Mouse (Mus musculus): ENCODE measurements around the gene Dab2.

Dab2 gene

DNA sequence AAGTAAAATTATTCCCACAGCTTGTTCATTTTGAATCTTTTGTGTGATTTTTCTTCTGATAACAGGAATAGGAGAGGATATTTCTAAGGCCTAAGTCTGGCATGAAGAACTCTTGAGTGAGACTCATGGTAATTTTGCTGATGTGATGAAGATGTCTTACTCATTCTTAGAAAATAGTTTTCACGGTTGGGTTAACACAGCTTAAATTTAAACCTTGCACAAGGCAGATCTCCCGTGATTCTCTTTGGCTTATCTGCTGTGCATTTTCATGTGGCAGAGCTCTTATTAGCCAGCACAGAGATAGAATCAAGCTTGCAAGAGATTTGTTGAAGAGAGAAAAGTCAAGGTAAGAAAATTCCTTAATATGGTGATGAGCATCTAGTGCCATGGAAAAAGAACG is at the start of gene Dab2:
TSS of gene Dab2 (plus strand) at position 235 of the 400 bp plus-strand sequence.
- DNase-seq, result no peak

- no peak for DNase-seq
Observed at GRCm38 (mm10) chr15:6253471-6253870, 46.1 kb upstream of the Dab2 start.

DNA sequence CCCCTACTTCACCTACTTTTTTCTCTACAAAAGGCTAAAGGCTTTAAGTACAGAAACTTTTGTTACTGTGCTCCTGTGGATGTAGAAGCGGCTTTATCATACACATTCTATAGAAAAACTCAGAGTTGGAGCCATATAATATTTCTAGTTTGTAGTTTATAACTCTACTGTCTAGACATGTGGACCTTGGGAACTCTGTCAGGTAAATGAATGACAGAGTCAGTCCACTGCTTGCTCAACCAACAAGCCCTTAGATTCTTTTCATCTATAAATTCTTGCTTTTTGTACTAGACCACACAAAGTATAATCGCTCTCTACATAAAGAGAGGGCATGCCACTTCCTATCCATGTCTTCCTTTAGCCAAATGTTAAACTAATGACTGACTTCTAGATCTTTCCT is 45.2 kb upstream of the Dab2 start:
- no peak for DNase-seq

GRCm38 (mm10) chr15:6257049-6257448 is 42.5 kb upstream of the Dab2 start:
- no peak for DNase-seq

GRCm38 (mm10) chr15:6259957-6260740 is 39.4 kb upstream of the Dab2 start:
- no peak for DNase-seq

DNA sequence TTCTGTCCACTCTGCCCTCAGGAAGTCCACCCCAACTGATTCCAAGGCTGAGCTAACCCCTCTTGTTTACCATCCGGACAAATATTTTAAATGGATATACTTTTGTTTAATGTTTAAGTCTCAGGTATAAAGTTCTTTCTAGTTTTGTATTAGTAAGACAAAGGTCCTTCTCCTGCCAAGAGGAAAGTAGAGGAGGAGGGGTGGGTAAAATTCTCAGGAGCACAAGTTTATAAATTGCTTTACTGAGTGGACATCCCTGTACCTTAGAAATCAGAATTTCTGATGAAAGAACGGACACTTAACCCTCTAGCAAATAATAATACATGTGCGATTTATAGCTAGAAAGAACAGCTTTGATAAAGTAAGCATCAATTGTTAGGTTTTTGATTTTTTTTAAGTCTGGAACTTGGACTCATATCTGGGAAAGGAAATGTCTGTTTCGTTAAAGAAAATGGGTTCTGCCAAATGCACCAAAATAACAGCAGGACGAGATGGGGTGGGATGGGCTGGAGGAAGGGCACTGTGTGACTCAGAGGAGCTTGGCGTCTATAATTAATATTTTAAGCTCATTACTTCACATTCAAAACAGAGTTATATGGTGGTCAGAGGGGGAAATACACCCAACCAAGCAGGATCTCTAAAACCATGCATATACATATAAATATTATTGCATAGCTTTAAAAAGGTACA is 38.7 kb upstream of the Dab2 start:
- no peak for DNase-seq

DNA sequence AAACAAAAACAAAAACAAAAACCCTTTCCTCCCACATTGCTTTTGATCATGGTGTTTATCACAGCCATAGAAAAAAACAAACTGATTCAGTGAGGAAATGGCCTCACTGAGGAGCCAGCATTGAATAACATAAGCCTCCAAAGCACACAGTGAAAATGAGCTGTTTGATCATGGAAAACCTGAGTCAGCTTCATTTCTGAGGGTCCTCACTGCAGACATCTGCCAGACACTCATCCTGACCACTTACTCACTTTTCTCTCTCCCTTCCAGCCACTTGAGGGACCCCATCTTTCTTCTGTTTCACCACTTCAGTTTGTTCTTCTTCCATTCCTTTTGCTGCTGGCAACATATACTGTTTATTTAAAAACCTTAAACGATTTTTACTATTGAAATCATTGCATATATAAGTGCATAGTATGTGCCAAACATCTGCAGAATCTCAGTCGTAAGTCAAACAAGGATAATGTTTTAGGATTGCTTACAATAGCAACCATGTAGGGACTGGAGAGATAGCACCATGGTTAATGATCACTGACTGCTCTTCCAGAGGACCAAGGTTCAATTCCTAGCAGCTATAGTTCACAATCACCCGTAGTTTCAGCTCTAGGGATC is 32.3 kb upstream of the Dab2 start:
- DNase-seq, result no peak

DNA sequence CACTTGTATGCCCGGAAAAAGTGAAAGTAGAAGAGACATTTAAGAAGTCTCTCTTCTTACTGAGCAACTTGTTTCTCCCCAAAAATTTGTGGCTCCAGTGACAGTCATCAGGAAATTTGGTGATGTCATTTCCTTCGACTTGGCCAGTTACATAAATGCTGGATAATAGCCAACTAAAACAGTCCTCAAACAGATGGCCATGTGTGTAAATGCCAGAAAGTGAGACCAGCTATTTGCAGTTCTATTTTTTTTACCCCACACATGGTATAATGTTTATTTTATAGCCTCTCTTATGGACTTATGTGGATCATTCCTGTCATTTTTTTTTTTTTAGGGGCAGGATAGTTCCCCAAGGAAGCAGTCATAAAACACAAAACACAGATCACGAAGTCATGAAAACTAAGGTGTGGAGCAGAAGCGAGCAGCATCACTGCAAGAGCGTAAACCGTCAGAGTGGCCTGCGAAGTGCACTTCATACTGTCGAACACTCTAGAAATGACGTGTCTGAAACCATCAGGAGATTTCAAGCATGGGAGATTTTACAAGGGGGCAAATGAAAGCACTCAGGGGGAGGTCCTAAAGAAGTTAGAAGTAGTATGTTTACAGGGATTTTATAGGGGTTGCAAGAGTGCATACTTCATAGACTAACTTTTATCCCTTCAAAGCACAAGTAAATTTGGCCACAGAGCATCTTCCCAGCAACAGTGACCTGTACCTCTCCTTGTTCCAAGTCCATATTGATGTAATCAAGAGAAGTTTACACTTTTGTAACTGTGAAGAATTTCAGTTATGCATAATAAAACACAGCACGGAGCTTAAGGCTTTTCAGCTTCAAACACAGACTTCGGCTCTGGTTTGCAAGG is 20.8 kb upstream of the Dab2 start:
- DNase-seq, result no peak

- no peak for DNase-seq
Observed at GRCm38 (mm10) chr15:6280021-6280451, 19.6 kb upstream of the Dab2 start.

DNA sequence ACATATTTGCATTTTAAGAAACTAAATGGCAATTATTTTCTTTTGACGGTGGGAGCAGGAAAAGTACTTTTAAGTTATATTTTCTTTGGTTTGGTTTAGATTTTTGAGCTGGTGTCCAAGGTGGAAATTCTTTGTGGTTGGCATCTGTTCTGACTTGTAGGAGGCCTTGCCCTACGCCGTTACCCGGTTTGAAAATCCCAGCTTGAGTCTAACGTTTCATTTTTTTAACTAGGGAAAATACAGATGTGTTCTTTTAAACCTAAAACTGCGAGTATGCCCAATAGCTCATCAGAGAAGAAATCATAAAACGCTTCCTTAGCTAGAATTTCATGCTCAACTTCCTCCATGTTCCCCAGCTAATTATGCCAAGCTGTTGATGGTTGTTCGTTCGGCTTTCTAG is 16.3 kb upstream of the Dab2 start:
- DNase-seq, result no peak

DNA sequence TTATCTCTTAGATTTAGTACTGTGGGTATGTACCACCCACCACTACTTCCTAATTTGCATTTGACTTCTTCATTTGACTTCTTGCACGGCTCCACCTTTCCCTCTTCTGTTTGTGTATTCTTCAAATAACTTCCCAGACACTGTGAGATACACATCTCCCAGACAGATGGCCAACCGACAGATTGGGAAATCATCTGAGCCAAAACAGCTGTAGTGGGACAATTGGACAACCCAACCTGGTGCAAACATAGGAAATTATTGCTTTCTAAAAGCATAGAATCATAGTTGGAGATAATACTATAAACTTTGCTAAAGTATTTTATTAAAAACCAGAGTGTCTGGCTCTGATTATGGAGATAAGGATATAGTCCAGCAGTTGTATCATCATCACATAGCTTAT is 3.5 kb upstream of the Dab2 start:
- DNase-seq, result no peak

DNA sequence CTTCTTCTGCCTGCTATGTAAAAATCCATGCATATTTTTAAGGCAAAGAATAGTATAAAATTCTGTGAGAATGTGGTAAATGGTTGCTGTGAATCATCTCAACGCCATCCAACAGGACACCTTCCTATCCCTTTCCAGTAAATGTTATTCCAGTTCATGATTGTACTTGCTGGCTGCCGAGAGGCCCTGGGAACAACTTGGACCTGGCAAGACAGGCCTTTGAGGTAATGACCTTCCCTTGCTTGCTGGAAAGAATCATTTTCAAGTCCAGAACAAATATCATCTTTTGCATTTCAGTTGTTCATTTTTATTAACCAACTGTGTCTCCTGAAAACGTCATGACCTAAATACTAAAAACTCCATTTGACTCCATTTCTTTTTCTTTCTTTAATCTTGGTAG is 862 bp upstream of the Dab2 start:
- no peak for DNase-seq

GRCm38 (mm10) chr15:6302219-6302618 is 2.6 kb downstream of the Dab2 start:
- DNase-seq, result no peak

GRCm38 (mm10) chr15:6303822-6304221 is 4.2 kb downstream of the Dab2 start:
- no peak for DNase-seq

- no peak for DNase-seq
Observed at GRCm38 (mm10) chr15:6309633-6310032, 10.0 kb downstream of the Dab2 start.

DNA sequence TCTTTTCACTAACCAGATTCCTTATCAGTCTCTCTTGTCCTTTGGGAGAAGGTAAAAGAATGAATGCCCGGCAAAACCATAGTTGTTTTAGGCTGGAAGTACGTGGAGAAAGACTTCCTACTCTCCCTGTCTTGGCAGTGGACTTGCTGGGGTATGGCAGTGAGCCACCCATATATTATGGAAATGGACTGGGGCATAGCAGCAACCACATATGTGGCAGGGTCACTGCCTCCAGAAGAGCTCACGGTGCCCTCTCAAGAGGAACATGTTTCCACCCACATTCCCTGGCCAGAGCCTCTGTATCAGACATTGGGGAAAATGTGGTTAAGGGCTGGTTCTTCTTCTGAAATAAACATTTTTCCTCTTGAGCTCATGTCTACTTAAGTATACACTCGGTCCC is 10.8 kb downstream of the Dab2 start:
- DNase-seq, result no peak

- DNase-seq, result no peak
Observed at GRCm38 (mm10) chr15:6312396-6312795, 12.8 kb downstream of the Dab2 start.

GRCm38 (mm10) chr15:6319352-6319751 is 19.8 kb downstream of the Dab2 start:
- no peak for DNase-seq

GRCm38 (mm10) chr15:6320501-6320900 is 20.9 kb downstream of the Dab2 start:
- no peak for DNase-seq

- no peak for DNase-seq
Observed at GRCm38 (mm10) chr15:6321263-6321662, 21.7 kb downstream of the Dab2 start.

DNA sequence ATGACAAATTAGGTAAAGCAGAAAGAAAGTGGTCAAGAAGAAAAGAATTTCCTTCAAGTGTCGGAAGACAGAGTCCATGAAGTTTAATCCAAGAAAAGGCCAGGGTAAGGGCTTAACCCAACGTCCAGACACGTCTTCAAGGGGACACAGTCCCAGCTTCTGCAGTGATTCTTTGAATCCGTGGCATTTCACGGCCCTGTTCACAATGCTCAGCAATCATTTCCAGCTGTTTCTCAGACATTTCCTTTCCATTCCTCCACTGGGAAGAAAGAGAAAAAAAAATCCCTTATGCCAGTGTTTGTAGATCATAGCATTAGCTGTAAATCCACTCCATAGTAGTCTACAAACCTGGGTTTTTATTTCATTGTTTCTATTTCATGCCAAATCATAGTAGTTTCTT is 22.7 kb downstream of the Dab2 start:
- DNase-seq, result no peak

DNA sequence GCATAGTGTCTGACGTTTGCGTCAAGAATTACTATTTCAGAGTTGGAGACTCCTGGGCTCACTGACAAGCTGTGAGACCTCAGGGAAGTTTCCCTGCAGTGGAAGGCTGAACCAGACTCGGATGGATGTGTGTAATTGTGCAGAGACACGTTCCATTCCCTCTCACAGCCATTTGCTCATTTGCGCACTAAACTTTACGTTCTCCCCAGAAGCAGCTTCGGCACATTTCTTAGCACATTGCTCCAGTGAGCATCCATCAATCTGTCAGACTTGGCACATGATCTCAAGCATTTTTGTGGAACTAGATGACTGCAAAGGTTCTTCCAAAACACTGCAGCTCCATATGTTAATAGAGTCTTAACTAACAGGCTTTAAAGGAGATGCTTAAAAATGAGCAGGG is 24.0 kb downstream of the Dab2 start:
- DNase-seq, result no peak

DNA sequence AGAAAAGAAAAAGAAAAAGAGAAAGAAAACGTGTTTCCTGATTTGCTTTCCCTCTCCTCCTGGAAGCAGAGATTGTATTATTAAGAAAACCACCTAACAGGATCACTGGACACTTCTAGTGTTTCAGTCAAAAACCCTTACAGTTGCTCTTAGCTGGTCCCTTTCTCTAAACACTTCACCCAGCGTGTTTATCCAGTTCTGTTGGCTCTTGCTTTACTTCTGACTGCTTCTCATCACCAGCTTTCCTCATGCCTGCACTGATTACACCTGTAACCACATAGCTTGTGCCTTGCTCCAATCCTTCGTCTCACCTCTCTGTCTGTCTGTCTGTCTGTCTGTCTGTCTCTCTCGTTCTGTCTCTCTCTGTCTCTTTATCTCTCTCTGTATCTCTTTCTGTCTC is 25.9 kb downstream of the Dab2 start:
- DNase-seq, result no peak

Data from right cerebral cortex, postnatal 14 days (tissue).